Mouse (Mus musculus): Measurements from ENCODE around the gene Zfp988. TPM values are rescaled to one million over a fixed set of nuclear protein-coding genes. Genes with fewer than 3 reads are reported as not detected.
"Not testable (repeated sequence)": the region's sequence is repeated elsewhere in the genome, so short reads cannot be mapped to it uniquely, and the experiment has no call there.

Gene Zfp988
- polyA plus RNA-seq, 1 experiment from 2014 or later: not detected

DNA sequence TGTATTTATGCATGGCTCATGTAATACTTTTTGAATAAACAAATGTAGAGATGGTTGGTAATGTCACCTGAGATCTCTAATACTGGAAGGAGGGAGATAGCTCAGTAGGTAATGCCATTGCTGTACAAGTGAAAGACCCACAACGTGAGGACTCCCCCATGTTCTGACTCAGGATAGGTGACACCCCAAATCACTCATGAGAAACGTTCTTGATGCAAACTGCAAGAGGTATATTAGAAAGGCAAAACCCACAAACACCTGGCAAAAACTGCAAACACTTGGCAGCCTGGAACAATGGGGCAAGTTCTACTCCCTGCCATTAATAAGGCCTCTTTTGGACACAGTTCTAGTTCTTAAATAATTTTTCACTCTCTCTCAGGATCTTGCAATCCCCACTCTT is 42.9 kb downstream of the Zfp988 start:
- not testable (repeated sequence) for H3K27me3 ChIP-seq (ENCODE audit: control insufficient read depth, insufficient read depth, low read length); H3K27ac ChIP-seq (ENCODE audit: low read depth, low read length); H3K9ac ChIP-seq (ENCODE audit: low read depth, low read length); H3K4me2 ChIP-seq (replicated peaks; ENCODE audit: low read depth, low read length); DNase-seq (ENCODE audit: low spot score); ATAC-seq (ENCODE audit: low FRiP score); H3K4me3 ChIP-seq (ENCODE audit: low read depth, low read length); H3K36me3 ChIP-seq (ENCODE audit: control insufficient read depth, insufficient read depth, low read length); H3K4me1 ChIP-seq (replicated peaks; ENCODE audit: control insufficient read depth, insufficient read depth, low read length)
- H3K9me3 ChIP-seq (ENCODE audit: control insufficient read depth, low read length): peaks cover 41% of the 10 kb centered on the region
- 83% methylated on average over 2 of the region's 2 CpGs for WGBS

DNA sequence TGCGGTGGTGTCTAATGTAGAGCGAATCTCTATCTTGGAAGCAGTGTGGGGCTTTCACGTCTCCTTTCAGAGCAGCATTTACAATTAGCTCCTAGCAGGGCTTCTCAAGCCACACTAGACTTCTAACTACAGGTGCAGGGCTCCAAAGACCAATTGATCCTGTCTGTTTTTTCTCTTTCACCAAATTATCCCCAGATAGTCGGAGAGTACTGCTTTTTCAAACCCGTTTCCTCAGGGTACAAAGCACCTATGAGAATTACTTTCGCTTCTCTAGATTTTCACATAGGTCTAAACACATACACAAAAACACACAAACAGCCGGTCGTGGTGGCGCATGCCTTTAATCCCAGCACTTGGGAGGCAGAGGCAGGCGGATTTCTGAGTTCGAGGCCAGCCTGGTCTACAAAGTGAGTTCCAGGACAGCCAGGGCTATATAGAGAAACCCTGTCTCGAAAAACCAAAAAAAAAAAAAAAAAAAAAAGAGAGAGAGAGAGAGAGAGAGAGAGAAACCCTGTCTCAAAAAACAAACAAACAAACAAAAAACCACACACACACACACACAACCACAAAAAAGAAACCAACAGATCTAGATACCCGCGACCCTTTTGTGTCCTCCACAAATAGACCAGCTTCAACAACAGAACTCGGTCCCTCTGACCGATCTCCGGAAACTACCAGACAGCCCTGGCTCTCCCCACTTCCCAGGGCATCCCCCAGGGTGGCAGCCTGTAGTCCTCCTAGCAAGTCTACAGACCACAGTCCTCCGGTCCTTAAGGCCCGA is 43.6 kb downstream of the Zfp988 start:
- not testable (repeated sequence) for H3K36me3 ChIP-seq (ENCODE audit: control insufficient read depth, insufficient read depth, low read length); DNase-seq (ENCODE audit: low spot score); H3K4me1 ChIP-seq (replicated peaks; ENCODE audit: control insufficient read depth, insufficient read depth, low read length); H3K27ac ChIP-seq (ENCODE audit: low read depth, low read length); H3K4me2 ChIP-seq (replicated peaks; ENCODE audit: low read depth, low read length); H3K9ac ChIP-seq (ENCODE audit: low read depth, low read length); H3K27me3 ChIP-seq (ENCODE audit: control insufficient read depth, insufficient read depth, low read length); H3K4me3 ChIP-seq (ENCODE audit: low read depth, low read length)
- 0 out of 2 replicates have a peak, but pooled peaks have one; percentile 43 for ATAC-seq (ENCODE audit: low FRiP score)
- 93% methylated on average over 18 of the region's 19 CpGs for WGBS
- peaks cover 37% of the 10 kb centered on the region for H3K9me3 ChIP-seq (ENCODE audit: control insufficient read depth, low read length)

DNA sequence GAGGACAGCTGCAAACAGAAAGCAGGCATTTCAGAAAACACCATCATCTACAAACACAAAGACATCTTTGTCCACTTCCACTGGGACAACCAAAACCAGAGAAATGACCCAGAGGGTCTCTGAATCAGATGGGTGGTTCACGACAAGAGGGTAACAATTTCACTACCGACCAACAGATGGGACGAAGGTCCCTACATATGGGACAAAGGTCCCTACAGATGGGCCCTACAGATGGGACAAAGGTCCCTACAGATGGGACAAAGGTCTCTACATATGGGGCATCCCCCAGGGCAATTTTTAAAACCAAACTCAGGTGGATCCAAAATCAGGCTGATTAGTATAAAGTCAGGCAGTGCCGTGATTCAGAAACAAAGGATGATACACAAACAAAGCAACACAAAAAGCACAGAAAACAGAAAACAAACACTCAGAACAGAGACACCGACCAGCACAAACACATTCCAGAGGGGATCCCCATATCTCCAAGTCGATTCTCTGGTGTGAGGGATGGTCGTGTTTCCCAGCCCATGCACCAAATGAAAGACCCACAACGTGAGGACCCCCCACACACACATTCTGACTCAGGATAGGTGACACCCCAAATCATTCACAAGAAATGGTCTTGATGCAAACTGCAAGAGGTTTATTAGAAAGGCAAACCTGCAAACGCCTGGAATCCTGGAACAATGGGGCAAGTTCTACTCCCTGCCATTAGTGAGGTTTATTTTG is 44.4 kb downstream of the Zfp988 start:
- not testable (repeated sequence) for H3K27ac ChIP-seq (ENCODE audit: low read depth, low read length); H3K36me3 ChIP-seq (ENCODE audit: control insufficient read depth, insufficient read depth, low read length); H3K4me3 ChIP-seq (ENCODE audit: low read depth, low read length); H3K4me2 ChIP-seq (replicated peaks; ENCODE audit: low read depth, low read length); DNase-seq (ENCODE audit: low spot score); ATAC-seq (ENCODE audit: low FRiP score); H3K9ac ChIP-seq (ENCODE audit: low read depth, low read length); H3K27me3 ChIP-seq (ENCODE audit: control insufficient read depth, insufficient read depth, low read length); H3K4me1 ChIP-seq (replicated peaks; ENCODE audit: control insufficient read depth, insufficient read depth, low read length)
- 86% methylated on average over 9 of the region's 9 CpGs for WGBS
- H3K9me3 ChIP-seq (ENCODE audit: control insufficient read depth, low read length): peaks cover 37% of the 10 kb centered on the region

DNA sequence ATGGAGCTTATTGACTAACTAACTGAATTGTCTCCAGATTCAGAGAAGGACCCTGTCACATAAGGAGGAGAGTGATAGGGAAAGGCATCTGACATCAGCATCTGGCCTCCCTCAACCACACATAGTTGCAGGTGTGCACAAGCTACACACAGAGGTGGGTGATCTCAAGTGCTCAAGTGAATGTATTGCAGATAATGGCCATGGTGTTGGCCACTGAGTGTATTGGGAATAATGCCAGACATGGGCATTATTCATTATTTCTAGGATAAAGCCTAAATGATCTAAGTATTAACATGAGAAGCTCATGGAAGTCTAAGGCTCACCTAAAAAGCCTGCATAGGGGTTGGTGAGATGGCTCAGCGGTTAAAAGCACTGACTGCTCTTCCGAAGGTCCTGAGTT is 45.1 kb downstream of the Zfp988 start:
- not testable (repeated sequence) for H3K4me3 ChIP-seq (ENCODE audit: low read depth, low read length); H3K36me3 ChIP-seq (ENCODE audit: control insufficient read depth, insufficient read depth, low read length); DNase-seq (ENCODE audit: low spot score); H3K27me3 ChIP-seq (ENCODE audit: control insufficient read depth, insufficient read depth, low read length); H3K4me1 ChIP-seq (replicated peaks; ENCODE audit: control insufficient read depth, insufficient read depth, low read length); H3K27ac ChIP-seq (ENCODE audit: low read depth, low read length); H3K4me2 ChIP-seq (replicated peaks; ENCODE audit: low read depth, low read length); H3K9ac ChIP-seq (ENCODE audit: low read depth, low read length)
- H3K9me3 ChIP-seq (ENCODE audit: control insufficient read depth, low read length): peaks cover 37% of the 10 kb centered on the region
- 88% methylated on average over 2 of the region's 2 CpGs for WGBS
- ATAC-seq (ENCODE audit: low FRiP score): 0 out of 2 replicates have a peak, but pooled peaks have one; percentile 61

DNA sequence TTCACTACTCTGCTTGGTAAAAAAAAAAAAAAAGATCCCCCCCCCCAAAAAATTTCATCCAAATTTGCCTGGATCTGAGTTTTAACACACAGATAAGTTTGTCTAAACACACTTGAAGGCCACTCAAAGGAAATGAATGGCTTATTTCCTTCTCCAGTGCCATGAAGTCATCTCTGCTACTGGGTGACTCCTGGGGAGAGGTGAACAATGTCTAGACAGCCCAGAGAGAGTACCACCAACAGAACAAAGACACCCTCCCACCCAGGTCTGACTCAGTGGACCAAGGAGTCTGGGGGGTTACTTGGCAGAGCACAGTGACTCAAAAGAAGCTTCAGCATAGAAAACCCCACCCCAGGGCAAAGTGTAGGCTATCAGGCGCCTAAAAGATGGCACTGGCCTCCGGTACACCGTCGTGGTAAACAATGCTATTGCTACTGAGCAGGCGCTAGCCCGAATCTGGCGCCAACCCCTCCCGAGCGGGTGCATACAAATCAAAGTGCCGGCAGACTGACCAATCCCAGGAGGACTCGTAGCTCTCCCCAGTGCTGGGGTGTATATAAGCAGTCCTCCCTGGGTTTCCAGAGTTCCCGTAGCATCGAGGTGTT is 46.0 kb downstream of the Zfp988 start:
- H3K4me1 ChIP-seq (replicated peaks; ENCODE audit: control insufficient read depth, insufficient read depth, low read length); DNase-seq (ENCODE audit: low spot score); H3K9ac ChIP-seq (ENCODE audit: low read depth, low read length); H3K4me3 ChIP-seq (ENCODE audit: low read depth, low read length); H3K27ac ChIP-seq (ENCODE audit: low read depth, low read length); H3K27me3 ChIP-seq (ENCODE audit: control insufficient read depth, insufficient read depth, low read length); H3K4me2 ChIP-seq (replicated peaks; ENCODE audit: low read depth, low read length); H3K36me3 ChIP-seq (ENCODE audit: control insufficient read depth, insufficient read depth, low read length); ATAC-seq (ENCODE audit: low FRiP score): not testable (repeated sequence)
- peaks cover 36% of the 10 kb centered on the region for H3K9me3 ChIP-seq (ENCODE audit: control insufficient read depth, low read length)
- WGBS: 87% methylated on average over 9 of the region's 13 CpGs

DNA sequence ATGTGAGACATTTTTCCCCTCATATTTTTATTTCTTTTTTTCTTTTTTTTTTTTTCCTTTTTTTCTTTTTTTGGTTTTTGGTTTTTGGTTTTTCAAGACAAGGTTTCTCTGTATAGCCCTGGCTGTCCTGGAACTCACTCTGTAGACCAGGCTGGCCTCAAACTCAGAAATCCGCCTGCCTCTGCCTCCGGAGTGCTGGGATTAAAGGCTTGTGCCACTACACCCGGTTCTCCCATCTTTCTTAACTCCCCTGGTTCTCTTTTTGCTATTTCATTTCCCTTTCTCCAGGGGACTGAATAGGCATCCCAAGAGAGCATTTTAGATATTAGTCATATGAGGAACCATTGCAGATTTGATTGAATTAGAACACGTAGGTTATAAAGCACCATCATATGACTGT is 48.2 kb downstream of the Zfp988 start:
- H3K27me3 ChIP-seq (ENCODE audit: control insufficient read depth, insufficient read depth, low read length); H3K4me2 ChIP-seq (replicated peaks; ENCODE audit: low read depth, low read length); DNase-seq (ENCODE audit: low spot score); H3K4me1 ChIP-seq (replicated peaks; ENCODE audit: control insufficient read depth, insufficient read depth, low read length); H3K36me3 ChIP-seq (ENCODE audit: control insufficient read depth, insufficient read depth, low read length); H3K4me3 ChIP-seq (ENCODE audit: low read depth, low read length); H3K27ac ChIP-seq (ENCODE audit: low read depth, low read length); H3K9ac ChIP-seq (ENCODE audit: low read depth, low read length); ATAC-seq (ENCODE audit: low FRiP score): not testable (repeated sequence)
- 84% methylated on average over 4 of the region's 4 CpGs for WGBS
- H3K9me3 ChIP-seq (ENCODE audit: control insufficient read depth, low read length): peaks cover 25% of the 10 kb centered on the region

DNA sequence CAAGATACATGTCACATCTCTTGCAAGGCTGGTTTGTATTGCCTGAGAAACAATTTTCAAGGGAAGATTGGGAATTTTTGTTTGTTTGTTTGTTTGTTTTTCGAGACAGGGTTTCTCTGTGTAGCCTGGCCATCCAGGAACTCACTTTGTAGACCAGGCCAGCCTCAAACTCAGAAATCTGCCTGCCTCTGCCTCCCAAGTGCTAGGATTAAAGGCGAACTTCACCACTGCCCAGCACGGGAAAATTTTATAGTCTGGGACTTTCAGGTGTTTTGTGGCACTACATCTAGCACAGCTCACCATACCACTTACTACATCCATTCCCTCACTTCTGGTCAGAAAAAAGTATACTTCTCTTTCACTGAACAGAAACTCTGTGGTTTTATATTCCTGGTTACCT is 50.6 kb downstream of the Zfp988 start:
- ATAC-seq (ENCODE audit: low FRiP score): not testable (repeated sequence)

DNA sequence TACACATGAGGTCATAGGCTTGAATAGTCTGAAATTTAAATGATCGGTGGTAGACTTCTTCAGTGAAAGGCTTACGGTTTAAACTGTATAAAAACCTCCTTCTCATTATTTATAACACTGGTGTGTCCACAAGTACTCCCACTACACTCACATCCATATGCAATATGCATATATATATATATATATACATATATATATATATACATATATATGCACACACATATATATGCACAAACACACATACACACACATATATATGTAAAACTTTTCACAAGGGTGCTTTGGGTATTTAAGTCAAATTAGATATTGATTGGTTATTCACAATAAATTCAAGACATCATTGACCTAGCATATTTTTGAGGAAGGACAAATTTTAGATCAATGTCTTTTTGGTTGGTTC is 51.7 kb downstream of the Zfp988 start:
- not testable (repeated sequence) for H3K4me2 ChIP-seq (replicated peaks; ENCODE audit: low read depth, low read length); H3K27me3 ChIP-seq (ENCODE audit: control insufficient read depth, insufficient read depth, low read length); H3K9ac ChIP-seq (ENCODE audit: low read depth, low read length); H3K9me3 ChIP-seq (ENCODE audit: control insufficient read depth, low read length); H3K4me3 ChIP-seq (ENCODE audit: low read depth, low read length); H3K27ac ChIP-seq (ENCODE audit: low read depth, low read length); H3K4me1 ChIP-seq (replicated peaks; ENCODE audit: control insufficient read depth, insufficient read depth, low read length); DNase-seq (ENCODE audit: low spot score); H3K36me3 ChIP-seq (ENCODE audit: control insufficient read depth, insufficient read depth, low read length)
- 0 out of 2 replicates have a peak, but pooled peaks have one; percentile 68 for ATAC-seq (ENCODE audit: low FRiP score)
- WGBS: no CpG with 5 or more reads among the region's 2 CpGs

More for the DNA sequence above, 50.6 kb downstream of the Zfp988 start:
- no CpG with 5 or more reads among the region's 3 CpGs for WGBS
- not testable (repeated sequence) for H3K36me3 ChIP-seq (ENCODE audit: control insufficient read depth, insufficient read depth, low read length); H3K27me3 ChIP-seq (ENCODE audit: control insufficient read depth, insufficient read depth, low read length); H3K9ac ChIP-seq (ENCODE audit: low read depth, low read length); H3K27ac ChIP-seq (ENCODE audit: low read depth, low read length); DNase-seq (ENCODE audit: low spot score); H3K4me1 ChIP-seq (replicated peaks; ENCODE audit: control insufficient read depth, insufficient read depth, low read length); H3K4me3 ChIP-seq (ENCODE audit: low read depth, low read length); H3K9me3 ChIP-seq (ENCODE audit: control insufficient read depth, low read length); H3K4me2 ChIP-seq (replicated peaks; ENCODE audit: low read depth, low read length)

Data from hindbrain, embryonic 11.5 days (tissue).